Mouse (Mus musculus): ENCODE measurements around the gene Repin1. TPM values are rescaled to one million over a fixed set of nuclear protein-coding genes. Genes with fewer than 3 reads are reported as not detected.
A peak's percentile ranks its signal among the peaks of the same experiment; 100 is the strongest.

Repin1 gene
- polyA plus RNA-seq, 1 experiment from 2014 or later: 37.4 TPM

GRCm38 (mm10) chr6:48600594-48600993, 6.9 kb downstream of the Repin1 start:
- DNase-seq (ENCODE audit: low spot score) (no peak), ATAC-seq (replicated peaks; ENCODE audit: low FRiP score, low read depth) (no peak)
- Histone ChIP-seq H3K4me3 (replicated peaks; ENCODE audit: low read depth, low read length) (no peak overlapping the region), H3K4me1 (replicated peaks; ENCODE audit: insufficient read depth, low read length) (0 out of 2 replicates have a peak, but pooled peaks cover 6% of the 10 kb centered on the region), H3K9me3 (replicated peaks; ENCODE audit: low read length) (peaks cover 4% of the 10 kb centered on the region), H3K27me3 (ENCODE audit: insufficient read depth, low read length) (no peaks in the 10 kb centered on the region), H3K9ac (ENCODE audit: low read depth, low read length) (no peak overlapping the region), H3K27ac (peak overlapping the region; percentile 85; the same call in 1 of the 2 replicates), H3K4me2 (ENCODE audit: low read length) (no peak overlapping the region), H3K36me3 (ENCODE audit: insufficient read depth, low read length) (peaks cover 36% of the 10 kb centered on the region)
- 92% methylated on average over 1 of the region's 1 CpGs for WGBS
- TF ChIP-seq CTCF (IDR thresholded peaks at IDR 0.05; ENCODE audit: low read depth): no peak

- DNase-seq (ENCODE audit: low spot score) (peak; percentile 98), ATAC-seq (replicated peaks; ENCODE audit: low FRiP score, low read depth) (peak; percentile 99)
- Histone ChIP-seq H3K9me3 (replicated peaks; ENCODE audit: low read length) (peaks cover 4% of the 10 kb centered on the region), H3K4me3 (replicated peaks; ENCODE audit: low read depth, low read length) (peak within 1 kb of the TSS; percentile 70), H3K9ac (ENCODE audit: low read depth, low read length) (peak within 1 kb of the TSS; percentile 70), H3K27ac (peak within 1 kb of the TSS; percentile 85), H3K27me3 (ENCODE audit: insufficient read depth, low read length) (no peaks in the 10 kb centered on the region), H3K36me3 (ENCODE audit: insufficient read depth, low read length) (peaks cover 27% of the 10 kb centered on the region), H3K4me2 (ENCODE audit: low read length) (peak within 1 kb of the TSS; percentile 86), H3K4me1 (replicated peaks; ENCODE audit: insufficient read depth, low read length) (0 out of 2 replicates have a peak, but pooled peaks cover 6% of the 10 kb centered on the region)
- WGBS: 4% methylated on average over 42 of the region's 42 CpGs
- peak; percentile 19; the same call in 1 of the 2 replicates for TF ChIP-seq CTCF (IDR thresholded peaks at IDR 0.05; ENCODE audit: low read depth)
Observed at GRCm38 (mm10) chr6:48601271-48602079, 7.8 kb downstream of the Repin1 start, which contains the start of gene Zfp775. Gene Zfp775, plus strand, starts transcription at chr6:48602063.

- peak; percentile 58 for DNase-seq (ENCODE audit: low spot score)
- H3K4me1 ChIP-seq (replicated peaks; ENCODE audit: insufficient read depth, low read length): 0 out of 2 replicates have a peak, but pooled peaks cover 6% of the 10 kb centered on the region
- peak overlapping the region; percentile 70 for H3K9ac ChIP-seq (ENCODE audit: low read depth, low read length)
- peak overlapping the region; percentile 86 for H3K4me2 ChIP-seq (ENCODE audit: low read length)
- no peak for TF ChIP-seq CTCF (IDR thresholded peaks at IDR 0.05; ENCODE audit: low read depth)
- H3K36me3 ChIP-seq (ENCODE audit: insufficient read depth, low read length): peaks cover 20% of the 10 kb centered on the region
- no peak; the same call in 1 of the 2 replicates for ATAC-seq (replicated peaks; ENCODE audit: low FRiP score, low read depth)
- H3K27ac ChIP-seq: peak overlapping the region; percentile 74
- H3K9me3 ChIP-seq (replicated peaks; ENCODE audit: low read length): peaks cover under 1% of the 10 kb centered on the region
- peak overlapping the region; percentile 70 for H3K4me3 ChIP-seq (replicated peaks; ENCODE audit: low read depth, low read length)
- under 1% methylated on average over 28 of the region's 28 CpGs for WGBS
- no peaks in the 10 kb centered on the region for H3K27me3 ChIP-seq (ENCODE audit: insufficient read depth, low read length)
Observed at GRCm38 (mm10) chr6:48602080-48602741, 8.5 kb downstream of the Repin1 start.

DNA sequence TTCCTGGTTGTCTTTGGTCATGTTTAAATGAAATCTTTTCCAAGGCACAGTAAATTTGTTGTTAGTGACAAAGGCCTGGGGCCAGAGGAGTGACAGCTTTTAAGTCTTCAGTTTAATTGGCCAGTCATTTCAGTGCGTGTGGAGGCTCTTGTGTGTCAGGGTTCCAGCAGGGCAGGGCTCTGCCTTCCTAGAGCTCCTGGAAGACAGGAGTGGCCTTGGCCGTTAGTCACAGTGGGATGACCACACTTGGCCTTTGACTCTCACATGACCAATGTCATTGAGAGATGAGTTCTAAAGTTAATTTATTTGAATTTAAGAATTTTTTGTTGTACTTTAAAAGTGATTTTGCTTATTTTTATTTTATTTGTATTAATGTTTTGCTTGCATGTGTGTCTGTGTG, 14.4 kb downstream of the Repin1 start:
- no peak overlapping the region for H3K9ac ChIP-seq (ENCODE audit: low read depth, low read length)
- no peak overlapping the region for H3K4me3 ChIP-seq (replicated peaks; ENCODE audit: low read depth, low read length)
- H3K27me3 ChIP-seq (ENCODE audit: insufficient read depth, low read length): no peaks in the 10 kb centered on the region
- no peaks in the 10 kb centered on the region for H3K9me3 ChIP-seq (replicated peaks; ENCODE audit: low read length)
- H3K4me1 ChIP-seq (replicated peaks; ENCODE audit: insufficient read depth, low read length): no peaks in the 10 kb centered on the region
- DNase-seq (ENCODE audit: low spot score) (no peak), ATAC-seq (replicated peaks; ENCODE audit: low FRiP score, low read depth) (no peak)
- H3K27ac ChIP-seq: no peak overlapping the region
- no peak overlapping the region for H3K4me2 ChIP-seq (ENCODE audit: low read length)
- TF ChIP-seq CTCF (IDR thresholded peaks at IDR 0.05; ENCODE audit: low read depth): no peak
- 46% methylated on average over 2 of the region's 2 CpGs for WGBS
- H3K36me3 ChIP-seq (ENCODE audit: insufficient read depth, low read length): peaks cover 2% of the 10 kb centered on the region; the same call in 1 of the 2 replicates

DNA sequence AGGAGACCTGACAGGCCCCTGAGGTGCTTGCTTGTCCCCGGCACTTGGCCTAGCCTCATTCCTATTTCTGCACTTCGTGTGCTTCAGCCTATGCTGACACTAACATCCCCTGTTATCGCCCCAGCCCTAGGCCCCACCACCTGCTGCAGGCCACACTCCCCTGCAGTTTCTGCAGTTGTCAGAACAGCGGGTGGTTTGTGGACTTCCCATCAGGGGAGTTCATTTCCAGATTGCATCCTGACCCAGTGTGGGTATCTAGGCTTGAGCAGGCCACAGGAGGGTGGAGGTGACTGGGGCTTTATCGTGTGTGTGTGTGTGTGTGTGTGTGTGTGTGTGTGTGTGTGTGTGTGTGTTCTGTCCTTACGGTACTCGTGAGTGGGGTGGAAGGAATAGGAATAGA, 15.8 kb downstream of the Repin1 start:
- Histone ChIP-seq H3K9ac (ENCODE audit: low read depth, low read length) (no peak overlapping the region), H3K27me3 (ENCODE audit: insufficient read depth, low read length) (no peaks in the 10 kb centered on the region), H3K4me3 (replicated peaks; ENCODE audit: low read depth, low read length) (no peak overlapping the region), H3K27ac (no peak overlapping the region), H3K4me1 (replicated peaks; ENCODE audit: insufficient read depth, low read length) (no peaks in the 10 kb centered on the region), H3K9me3 (replicated peaks; ENCODE audit: low read length) (no peaks in the 10 kb centered on the region), H3K36me3 (ENCODE audit: insufficient read depth, low read length) (peaks cover 13% of the 10 kb centered on the region; the same call in 1 of the 2 replicates), H3K4me2 (ENCODE audit: low read length) (no peak overlapping the region)
- WGBS: 70% methylated on average over 7 of the region's 7 CpGs
- DNase-seq (ENCODE audit: low spot score): no peak
- no peak for ATAC-seq (replicated peaks; ENCODE audit: low FRiP score, low read depth)
- TF ChIP-seq CTCF (IDR thresholded peaks at IDR 0.05; ENCODE audit: low read depth): no peak

- Histone ChIP-seq H3K4me3 (replicated peaks; ENCODE audit: low read depth, low read length) (no peak overlapping the region), H3K36me3 (ENCODE audit: insufficient read depth, low read length) (peaks cover 15% of the 10 kb centered on the region; the same call in 1 of the 2 replicates), H3K27ac (no peak overlapping the region), H3K27me3 (ENCODE audit: insufficient read depth, low read length) (no peaks in the 10 kb centered on the region), H3K4me2 (ENCODE audit: low read length) (no peak overlapping the region), H3K4me1 (replicated peaks; ENCODE audit: insufficient read depth, low read length) (no peaks in the 10 kb centered on the region), H3K9me3 (replicated peaks; ENCODE audit: low read length) (no peaks in the 10 kb centered on the region), H3K9ac (ENCODE audit: low read depth, low read length) (no peak overlapping the region)
- DNase-seq (ENCODE audit: low spot score) (no peak), ATAC-seq (replicated peaks; ENCODE audit: low FRiP score, low read depth) (no peak)
- peak; percentile 19; the same call in 1 of the 2 replicates for TF ChIP-seq CTCF (IDR thresholded peaks at IDR 0.05; ENCODE audit: low read depth)
- 87% methylated on average over 3 of the region's 3 CpGs for WGBS
Observed at GRCm38 (mm10) chr6:48610657-48611056, 17.0 kb downstream of the Repin1 start.
